Mouse (Mus musculus): ENCODE results near the gene Fermt2.
"Not testable (repeated sequence)": the region's sequence is repeated elsewhere in the genome, so short reads cannot be mapped to it uniquely, and the experiment has no call there.

The Fermt2 gene

GRCm38 (mm10) chr14:45515771-45516170 lies 14.1 kb downstream of the Fermt2 start:
- in situ Hi-C loops (cut with MboI; ENCODE audit: unreplicated experiment in 2 of 2), result no loop called here

GRCm38 (mm10) chr14:45510787-45511186 lies 19.1 kb downstream of the Fermt2 start:
- in situ Hi-C loops (cut with MboI; ENCODE audit: unreplicated experiment in 2 of 2), result no loop called here

GRCm38 (mm10) chr14:45507923-45508322 lies 22.0 kb downstream of the Fermt2 start:
- in situ Hi-C loops (cut with MboI; ENCODE audit: unreplicated experiment in 2 of 2), result no loop called here

GRCm38 (mm10) chr14:45507447-45507846 lies 22.5 kb downstream of the Fermt2 start:
- in situ Hi-C loops (cut with MboI; ENCODE audit: unreplicated experiment in 2 of 2), result no loop called here

GRCm38 (mm10) chr14:45507032-45507431 lies 22.9 kb downstream of the Fermt2 start:
- in situ Hi-C loops (cut with MboI; ENCODE audit: unreplicated experiment in 2 of 2), result no loop called here

GRCm38 (mm10) chr14:45506165-45506564 lies 23.8 kb downstream of the Fermt2 start:
- in situ Hi-C loops (cut with MboI; ENCODE audit: unreplicated experiment in 2 of 2), result no loop called here

GRCm38 (mm10) chr14:45504422-45505113 lies 25.4 kb downstream of the Fermt2 start:
- in situ Hi-C loops (cut with MboI; ENCODE audit: unreplicated experiment in 2 of 2), result no loop called here

GRCm38 (mm10) chr14:45503934-45504333 lies 26.0 kb downstream of the Fermt2 start:
- in situ Hi-C loops (cut with MboI; ENCODE audit: unreplicated experiment in 2 of 2), result no loop called here

GRCm38 (mm10) chr14:45500052-45500451 lies 29.9 kb downstream of the Fermt2 start:
- in situ Hi-C loops (cut with MboI; ENCODE audit: unreplicated experiment in 2 of 2), result no loop called here

- in situ Hi-C loops (cut with MboI; ENCODE audit: unreplicated experiment in 2 of 2), result no loop called here
These were observed 32.8 kb downstream of the Fermt2 start for GRCm38 (mm10) chr14:45497116-45497515.

- in situ Hi-C loops (cut with MboI; ENCODE audit: unreplicated experiment in 2 of 2), result not testable (repeated sequence)
These were observed 34.1 kb downstream of the Fermt2 start for GRCm38 (mm10) chr14:45495810-45496209.

- in situ Hi-C loops (cut with MboI; ENCODE audit: unreplicated experiment in 2 of 2), result no loop called here
These were observed 36.0 kb downstream of the Fermt2 start for GRCm38 (mm10) chr14:45493891-45494290.

- in situ Hi-C loops (cut with MboI; ENCODE audit: unreplicated experiment in 2 of 2), result no loop called here
These were observed 37.2 kb downstream of the Fermt2 start for GRCm38 (mm10) chr14:45492668-45493067.

GRCm38 (mm10) chr14:45492038-45492437 lies 37.9 kb downstream of the Fermt2 start:
- in situ Hi-C loops (cut with MboI; ENCODE audit: unreplicated experiment in 2 of 2), result no loop called here

- in situ Hi-C loops (cut with MboI; ENCODE audit: unreplicated experiment in 2 of 2), result not testable (repeated sequence)
These were observed 42.7 kb downstream of the Fermt2 start for GRCm38 (mm10) chr14:45487201-45487600.

- in situ Hi-C loops (cut with MboI; ENCODE audit: unreplicated experiment in 2 of 2), result not testable (repeated sequence)
These were observed 46.6 kb downstream of the Fermt2 start for GRCm38 (mm10) chr14:45483361-45483760.

GRCm38 (mm10) chr14:45478977-45479806 lies 50.7 kb downstream of the Fermt2 start:
- in situ Hi-C loops (cut with MboI; ENCODE audit: unreplicated experiment in 2 of 2), result no loop called here

GRCm38 (mm10) chr14:45478515-45478914 lies 51.4 kb downstream of the Fermt2 start:
- in situ Hi-C loops (cut with MboI; ENCODE audit: unreplicated experiment in 2 of 2), result no loop called here

- in situ Hi-C loops (cut with MboI; ENCODE audit: unreplicated experiment in 2 of 2), result no loop called here
These were observed 52.3 kb downstream of the Fermt2 start for GRCm38 (mm10) chr14:45477651-45478050.

- in situ Hi-C loops (cut with MboI; ENCODE audit: unreplicated experiment in 2 of 2), result no loop called here
These were observed 52.9 kb downstream of the Fermt2 start for GRCm38 (mm10) chr14:45476990-45477389.

- in situ Hi-C loops (cut with MboI; ENCODE audit: unreplicated experiment in 2 of 2), result no loop called here
These were observed 57.4 kb downstream of the Fermt2 start for GRCm38 (mm10) chr14:45472536-45472935.

- in situ Hi-C loops (cut with MboI; ENCODE audit: unreplicated experiment in 2 of 2), result no loop called here
These were observed 60.5 kb downstream of the Fermt2 start for GRCm38 (mm10) chr14:45469446-45469845.

All from v-Abl transformed pro-B cells (cell line).